Mouse (Mus musculus): ENCODE measurements around the gene Atrip. TPM values are rescaled to one million over a fixed set of nuclear protein-coding genes. Genes with fewer than 3 reads are reported as not detected.
A peak's percentile ranks its signal among the peaks of the same experiment; 100 is the strongest.

Gene Atrip
- 10 to 100 TPM in 1 of 2 experiments, 1 to 10 TPM in 1; 9.2 to 10.4 TPM for total RNA-seq (2021)

- peak; percentile 94 for DNase-seq
- intact Hi-C loops (cut with DNase I) = no loop called here
These were observed at the start of gene Atrip for GRCm38 (mm10) chr9:109073661-109074573. Gene Atrip (minus strand): TSS chr9:109074124.

- no peak for DNase-seq
- intact Hi-C loops (cut with DNase I) = loop anchor here (1.0 kb wide), 2 partner anchors 35 to 120 kb away; no protein-coding TSS in a partner anchor
These were observed 49.3 kb upstream of the Atrip start for GRCm38 (mm10) chr9:109123266-109123665.

- peak; percentile 51 to 65 for DNase-seq
- intact Hi-C loops (cut with DNase I) = loop anchor here (1.0 kb wide), 2 partner anchors 34 to 119 kb away; no protein-coding TSS in a partner anchor
These were observed 48.7 kb upstream of the Atrip start for GRCm38 (mm10) chr9:109122553-109123085.

DNA sequence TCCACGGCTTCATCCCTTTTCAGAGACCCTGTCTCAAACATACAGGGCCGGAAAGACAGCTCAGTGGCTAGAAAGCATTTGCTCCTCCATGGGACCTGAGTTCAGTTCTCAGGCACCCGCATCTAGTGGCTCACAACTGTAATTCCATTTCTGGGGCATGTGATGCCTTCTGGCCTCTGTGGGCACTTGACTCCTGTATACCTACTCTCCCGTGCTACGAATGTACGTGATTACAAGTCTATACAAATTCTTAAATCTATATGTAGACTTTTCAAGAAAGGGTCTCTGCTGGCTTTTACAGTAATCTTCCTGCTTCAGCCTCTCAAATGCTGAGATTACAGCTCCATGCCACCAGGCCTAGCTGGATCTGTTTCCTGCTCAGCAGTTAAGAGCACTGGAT is 47.0 kb upstream of the Atrip start:
- DNase-seq = no peak
- intact Hi-C loops (cut with DNase I) = no loop called here

- intact Hi-C loops (cut with DNase I) = no loop called here
- no peak for DNase-seq
These were observed 45.6 kb upstream of the Atrip start for GRCm38 (mm10) chr9:109119571-109119970.

DNA sequence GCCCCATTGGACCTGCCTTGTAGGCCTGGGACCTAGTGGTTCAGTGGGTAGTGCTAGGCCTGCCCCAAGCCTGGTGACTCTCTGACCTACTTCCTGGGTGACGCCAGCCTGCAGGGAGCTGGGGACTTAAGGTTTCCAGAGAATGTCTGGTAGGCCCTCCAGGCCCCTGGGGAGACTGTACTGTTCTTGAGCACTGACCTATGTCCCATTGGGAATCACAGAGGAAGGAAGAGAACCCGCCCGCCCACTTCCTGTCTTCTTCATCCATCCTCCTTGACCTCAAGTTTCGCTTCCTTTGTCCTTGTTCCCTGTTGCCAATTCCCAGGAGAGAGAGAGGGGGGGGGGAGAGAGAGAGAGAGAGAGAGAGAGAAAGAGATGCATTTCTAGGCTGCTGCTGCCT is 44.2 kb upstream of the Atrip start:
- DNase-seq = peak; percentile 40 to 43
- intact Hi-C loops (cut with DNase I) = no loop called here

GRCm38 (mm10) chr9:109116205-109116604 is 42.3 kb upstream of the Atrip start:
- intact Hi-C loops (cut with DNase I) = no loop called here
- no peak for DNase-seq

GRCm38 (mm10) chr9:109114871-109115270 is 40.9 kb upstream of the Atrip start:
- DNase-seq = no peak
- intact Hi-C loops (cut with DNase I) = no loop called here

DNA sequence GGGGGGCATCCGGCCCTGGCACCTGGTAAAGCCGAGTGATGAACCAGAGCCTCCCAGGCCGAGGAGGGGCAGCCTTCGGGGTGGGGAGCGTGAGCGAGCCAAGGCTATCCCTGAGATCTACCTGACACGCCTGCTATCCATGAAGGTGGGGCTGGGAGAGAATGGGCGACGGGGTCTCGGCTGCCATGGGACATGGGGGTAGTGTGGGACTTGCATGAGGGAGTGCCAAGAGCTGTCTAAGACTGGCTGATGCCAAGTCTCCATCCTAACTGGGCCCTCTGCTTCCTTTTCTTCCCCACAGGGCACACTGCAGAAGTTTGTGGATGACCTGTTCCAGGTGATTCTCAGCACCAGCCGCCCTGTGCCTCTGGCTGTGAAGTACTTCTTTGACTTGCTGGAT is 40.4 kb upstream of the Atrip start:
- DNase-seq = no peak
- intact Hi-C loops (cut with DNase I) = no loop called here

GRCm38 (mm10) chr9:109113331-109113730 is 39.4 kb upstream of the Atrip start:
- intact Hi-C loops (cut with DNase I) = no loop called here
- no peak for DNase-seq

GRCm38 (mm10) chr9:109111591-109111990 is 37.7 kb upstream of the Atrip start:
- no peak for DNase-seq
- intact Hi-C loops (cut with DNase I) = no loop called here

DNA sequence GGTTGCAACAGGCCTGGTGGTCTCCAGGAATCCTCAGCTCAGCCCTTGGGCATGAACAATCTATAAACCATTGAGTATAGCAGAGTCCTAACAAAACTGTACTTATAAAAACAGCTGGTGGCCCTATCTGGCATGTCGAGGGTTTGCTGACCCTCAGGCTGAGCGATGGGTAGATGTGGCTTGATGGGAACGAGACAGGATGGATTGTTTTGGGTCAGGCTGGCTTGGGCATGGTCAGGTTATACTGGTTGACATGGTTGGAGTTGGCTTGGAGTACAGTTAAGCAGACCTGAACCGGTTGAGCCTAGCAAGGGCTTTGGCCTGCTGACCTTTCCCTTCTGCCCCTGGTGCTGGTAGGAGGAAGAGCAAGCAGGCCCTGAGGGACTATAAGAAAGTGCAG is 37.2 kb upstream of the Atrip start:
- no peak for DNase-seq
- intact Hi-C loops (cut with DNase I) = no loop called here

DNA sequence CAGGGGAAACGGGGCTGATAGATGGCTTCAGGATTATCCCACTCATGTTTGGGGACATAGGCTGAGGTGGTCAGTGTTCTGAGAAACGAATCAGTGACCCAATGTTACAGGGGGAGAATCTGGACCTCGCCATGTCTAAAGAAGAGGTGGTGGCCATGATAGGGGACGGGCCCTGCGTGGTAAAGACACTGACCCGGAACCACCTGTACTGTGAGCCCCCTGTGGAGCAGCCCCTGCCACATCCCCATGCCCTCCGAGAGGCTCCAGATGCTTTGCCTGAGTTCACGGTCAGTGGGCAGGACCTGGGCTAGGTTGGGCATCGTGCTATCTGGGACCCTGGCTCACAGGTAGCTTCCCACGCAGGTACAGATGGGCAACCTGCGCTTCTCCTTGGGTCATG is 36.3 kb upstream of the Atrip start:
- intact Hi-C loops (cut with DNase I) = no loop called here
- no peak for DNase-seq

GRCm38 (mm10) chr9:109107341-109107740 is 33.4 kb upstream of the Atrip start:
- no peak for DNase-seq
- intact Hi-C loops (cut with DNase I) = no loop called here

GRCm38 (mm10) chr9:109105648-109106047 is 31.7 kb upstream of the Atrip start:
- DNase-seq = no peak
- intact Hi-C loops (cut with DNase I) = no loop called here

DNA sequence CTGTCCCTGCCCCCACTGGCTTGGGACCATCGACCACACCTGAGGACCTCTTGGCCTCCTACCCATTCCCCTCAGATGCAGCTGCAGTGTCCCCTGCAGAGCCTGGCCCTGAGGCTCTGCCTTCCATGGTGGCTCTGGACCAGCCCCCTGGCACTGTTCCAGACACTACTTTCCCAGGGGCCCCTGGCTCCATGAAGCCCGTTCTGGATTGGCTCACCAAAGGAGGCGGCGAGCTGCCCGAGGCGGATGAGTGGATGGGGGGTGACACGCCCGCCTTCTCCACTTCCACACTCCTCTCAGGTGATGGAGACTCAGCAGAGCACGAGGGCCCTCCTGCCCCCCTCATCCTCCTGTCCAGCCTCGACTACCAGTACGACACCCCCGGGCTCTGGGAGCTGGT is 31.1 kb upstream of the Atrip start:
- intact Hi-C loops (cut with DNase I) = no loop called here
- peak in 1 of 2 experiments; percentile 31 for DNase-seq

GRCm38 (mm10) chr9:109104083-109104482 is 30.2 kb upstream of the Atrip start:
- intact Hi-C loops (cut with DNase I) = no loop called here
- no peak for DNase-seq

DNA sequence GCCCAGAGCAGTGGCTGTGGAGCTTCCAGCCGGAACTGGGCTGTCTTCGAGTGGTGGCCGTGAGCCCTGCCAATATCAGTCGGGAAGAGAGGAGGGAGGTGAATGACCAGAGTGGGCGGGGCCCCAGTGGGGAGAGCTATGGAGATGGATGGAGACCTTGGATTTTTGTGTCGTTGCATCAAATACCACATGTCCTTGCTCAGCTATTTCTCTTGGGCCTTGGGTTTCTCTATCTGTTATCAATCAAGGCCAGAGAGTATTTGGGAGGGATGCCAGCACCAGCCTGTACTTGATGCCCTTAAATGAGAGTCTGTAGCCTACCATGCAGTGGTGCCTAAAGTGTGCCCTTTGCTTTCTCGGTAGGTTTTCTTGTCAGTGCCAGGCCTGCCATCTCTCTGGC is 29.3 kb upstream of the Atrip start:
- peak; percentile 32 to 44 for DNase-seq
- intact Hi-C loops (cut with DNase I) = no loop called here

- no peak for DNase-seq
- intact Hi-C loops (cut with DNase I) = no loop called here
These were observed 28.6 kb upstream of the Atrip start for GRCm38 (mm10) chr9:109102541-109102940.

DNA sequence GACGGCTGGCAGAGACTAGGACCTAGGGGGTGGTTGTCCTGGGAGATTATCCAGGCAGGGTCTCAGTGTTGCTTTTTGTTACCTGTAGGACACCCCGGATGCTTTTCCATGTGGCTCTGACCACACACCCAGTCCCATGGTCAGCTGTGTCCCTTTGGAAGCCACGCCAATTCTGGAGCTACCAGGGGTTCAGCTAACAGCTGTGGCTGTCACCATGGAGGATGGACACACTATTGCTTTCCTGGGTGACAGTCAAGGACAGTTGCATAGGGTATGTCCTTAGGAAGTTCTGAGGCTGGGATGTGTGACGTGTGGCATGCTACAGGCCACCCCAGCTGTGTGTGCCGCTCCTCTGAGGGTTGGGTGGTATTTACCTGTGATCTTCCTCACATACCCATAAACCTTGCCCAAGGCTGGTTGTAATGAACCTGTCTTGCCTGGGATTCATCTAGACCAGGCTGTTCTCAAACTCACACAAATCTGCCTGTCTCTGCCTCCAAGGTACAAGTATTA is 28.1 kb upstream of the Atrip start:
- intact Hi-C loops (cut with DNase I) = no loop called here
- no peak for DNase-seq

- intact Hi-C loops (cut with DNase I) = no loop called here
- DNase-seq = no peak
These were observed 26.5 kb upstream of the Atrip start for GRCm38 (mm10) chr9:109100307-109100928.
